Mouse (Mus musculus): ENCODE data around the gene Eml6.
A peak's percentile ranks its signal among the peaks of the same experiment; 100 is the strongest.
"Not testable (repeated sequence)": the region's sequence is repeated elsewhere in the genome, so short reads cannot be mapped to it uniquely, and the experiment has no call there.

Gene Eml6

GRCm38 (mm10) chr11:30025835-30026472 lies at the start of gene Eml6:
Gene Eml6 (minus strand): TSS chr11:30026033.
- peak; percentile 98 for DNase-seq

GRCm38 (mm10) chr11:30057299-30057698 lies 31.5 kb upstream of the Eml6 start:
- no peak for DNase-seq

- no peak for DNase-seq
These were observed 689 bp downstream of the Eml6 start for GRCm38 (mm10) chr11:30025144-30025543.

DNA sequence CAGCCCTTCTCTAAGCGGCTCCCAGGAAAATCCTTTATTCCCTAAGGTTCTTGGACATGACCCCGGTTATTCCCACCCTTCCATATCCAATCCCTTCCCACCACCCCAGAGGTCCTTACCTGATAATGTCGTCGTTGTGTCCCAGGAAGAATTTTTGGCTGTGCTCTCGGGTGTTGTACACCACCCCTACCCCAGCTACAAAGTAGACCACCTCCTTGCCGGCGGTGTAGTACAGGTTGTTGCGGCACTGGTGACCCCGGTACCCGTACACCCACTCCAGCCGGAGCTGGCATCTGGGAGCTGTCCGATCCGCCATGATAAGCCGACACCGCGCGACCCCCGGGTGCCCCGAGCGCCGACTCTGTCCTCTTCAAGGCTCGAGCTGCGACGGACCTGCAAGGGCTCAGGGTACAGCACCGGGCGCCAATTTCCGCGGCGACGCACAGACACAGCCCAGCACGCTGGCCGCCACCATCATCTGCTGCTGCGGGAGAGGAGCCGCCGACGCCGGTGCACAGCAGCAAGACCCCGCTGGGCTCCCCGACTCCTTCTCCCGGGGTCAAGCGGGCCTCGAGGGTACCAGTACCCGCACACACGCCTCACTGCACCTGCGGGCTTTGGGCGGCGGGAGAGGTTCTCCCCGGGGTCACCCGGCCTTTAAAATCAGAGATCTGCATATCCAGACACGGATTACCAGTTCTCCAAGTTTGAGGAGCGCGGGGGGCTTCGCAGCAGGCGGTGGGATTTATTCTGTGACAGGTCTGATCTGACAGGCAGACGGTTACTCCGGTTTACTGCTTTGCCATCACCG lies 1.4 kb downstream of the Eml6 start:
- DNase-seq = peak; percentile 68

- DNase-seq = no peak
These were observed 39.6 kb downstream of the Eml6 start for GRCm38 (mm10) chr11:29986257-29986656.

DNA sequence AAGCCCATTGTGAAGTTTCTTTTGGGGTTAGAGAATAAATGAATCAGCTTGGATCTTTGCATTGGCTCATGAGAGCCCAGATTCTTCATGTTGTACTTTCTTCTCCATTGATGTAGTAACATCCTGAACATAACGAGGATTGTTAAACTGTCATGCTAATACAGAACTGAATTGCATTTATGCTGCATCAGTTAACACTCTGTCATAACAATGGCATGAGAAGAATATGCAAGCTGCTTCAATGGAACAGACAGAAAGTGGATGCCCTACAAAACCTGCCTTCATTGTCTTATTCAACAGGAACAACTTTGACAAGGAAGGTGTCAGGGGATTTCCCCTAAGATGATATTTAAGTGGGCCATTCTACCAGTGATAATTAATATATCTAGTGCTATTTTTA lies 57.0 kb downstream of the Eml6 start:
- no peak for DNase-seq

DNA sequence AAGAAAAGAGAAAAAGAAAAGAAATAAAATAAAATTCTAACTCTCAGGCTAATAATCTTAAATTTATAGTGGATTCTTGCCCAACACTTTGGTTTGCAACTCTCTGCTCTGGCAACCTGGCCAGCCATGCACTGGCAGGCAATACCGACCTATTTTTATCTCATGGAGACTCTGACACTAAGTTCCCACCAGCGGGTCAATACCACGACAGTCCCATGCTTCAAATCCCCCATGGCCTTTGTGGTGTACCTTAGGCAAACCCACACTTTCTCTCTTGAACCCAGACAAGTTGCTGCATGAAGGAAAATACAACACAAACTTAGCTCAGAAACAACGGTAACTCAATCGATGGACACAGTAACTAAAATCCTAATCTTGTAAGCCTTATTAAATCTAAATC lies 66.5 kb downstream of the Eml6 start:
- DNase-seq = no peak

DNA sequence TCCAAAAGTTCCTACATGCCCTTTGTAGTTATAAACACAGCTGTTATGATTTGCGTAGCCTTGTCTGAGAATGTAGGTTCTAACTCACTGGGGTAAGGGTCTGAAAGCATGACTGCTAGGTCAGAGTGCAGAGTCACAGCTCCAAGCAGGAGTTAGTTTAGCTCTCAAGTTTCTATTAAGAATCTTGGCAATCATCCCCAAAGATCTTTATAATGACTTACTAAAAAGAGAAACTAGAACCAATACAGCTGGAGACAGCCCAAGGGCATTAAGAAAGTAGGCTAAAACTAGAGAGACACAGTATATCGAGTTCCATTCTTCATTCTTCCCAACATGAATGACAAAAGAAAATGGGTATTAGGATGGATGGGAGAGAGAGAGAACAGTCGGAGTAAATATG lies 81.2 kb downstream of the Eml6 start:
- no peak for DNase-seq

- peak; percentile 9 for DNase-seq
These were observed 101.5 kb downstream of the Eml6 start for GRCm38 (mm10) chr11:29924332-29924731.

DNA sequence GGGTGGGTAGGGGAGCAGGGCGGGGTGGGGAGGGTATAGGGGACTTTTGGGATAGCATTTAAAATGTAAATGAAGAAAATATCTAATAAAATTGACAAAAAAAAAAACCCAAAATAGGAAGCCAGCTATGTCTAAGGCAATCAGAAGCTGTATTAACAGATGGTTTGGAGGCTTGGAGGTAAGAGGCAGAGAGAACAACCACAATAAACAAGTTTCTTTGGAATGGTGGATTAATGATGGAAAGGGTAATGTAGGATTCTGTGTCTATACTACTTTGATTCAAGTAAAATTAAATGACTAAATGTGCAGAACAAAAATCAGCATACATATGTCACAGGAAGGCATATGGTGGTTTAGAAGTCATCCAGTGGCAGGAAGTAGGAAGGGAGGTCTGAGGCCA lies 102.0 kb downstream of the Eml6 start:
- no peak for DNase-seq

DNA sequence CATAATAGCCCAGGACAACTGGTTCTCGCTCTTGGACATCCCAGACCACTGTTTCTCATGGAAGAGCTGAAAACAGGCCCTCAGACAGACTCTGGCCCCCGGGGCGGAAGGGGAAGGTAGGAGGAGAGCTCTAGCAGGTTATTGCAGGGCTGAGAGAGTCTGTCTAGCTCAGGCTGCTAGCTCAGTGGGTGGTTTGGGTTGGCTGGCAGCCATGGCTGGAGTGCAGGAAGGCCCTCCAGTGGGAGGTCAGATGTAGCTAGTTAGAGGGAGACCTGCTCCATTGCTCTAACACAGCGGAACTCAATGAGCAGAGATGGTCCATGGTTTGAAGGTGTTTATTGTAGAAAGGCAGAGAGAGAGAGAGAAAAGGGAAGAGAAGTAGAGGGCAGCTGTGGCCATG lies 112.7 kb downstream of the Eml6 start:
- DNase-seq = no peak

DNA sequence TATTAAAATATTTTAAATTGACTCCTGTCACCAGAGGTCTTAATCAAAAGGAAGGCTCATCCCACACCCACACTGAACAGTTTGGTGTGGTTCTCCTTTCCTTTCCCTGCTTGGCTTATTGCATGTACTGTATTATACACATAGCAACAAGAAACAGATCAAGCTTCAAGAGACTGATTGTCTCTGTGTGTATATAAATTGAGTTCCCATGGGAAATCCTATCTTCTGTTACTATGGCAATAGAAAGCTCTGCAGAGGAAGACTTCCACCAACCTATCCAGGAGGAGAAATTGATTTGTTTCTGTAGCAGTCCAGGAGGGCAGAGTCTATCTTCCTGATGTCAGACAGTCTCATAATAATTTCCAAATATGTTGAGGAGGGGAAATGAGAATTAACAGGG lies 116.5 kb downstream of the Eml6 start:
- DNase-seq = no peak

- peak; percentile 32 for DNase-seq
These were observed 140.7 kb downstream of the Eml6 start for GRCm38 (mm10) chr11:29885160-29885559.

DNA sequence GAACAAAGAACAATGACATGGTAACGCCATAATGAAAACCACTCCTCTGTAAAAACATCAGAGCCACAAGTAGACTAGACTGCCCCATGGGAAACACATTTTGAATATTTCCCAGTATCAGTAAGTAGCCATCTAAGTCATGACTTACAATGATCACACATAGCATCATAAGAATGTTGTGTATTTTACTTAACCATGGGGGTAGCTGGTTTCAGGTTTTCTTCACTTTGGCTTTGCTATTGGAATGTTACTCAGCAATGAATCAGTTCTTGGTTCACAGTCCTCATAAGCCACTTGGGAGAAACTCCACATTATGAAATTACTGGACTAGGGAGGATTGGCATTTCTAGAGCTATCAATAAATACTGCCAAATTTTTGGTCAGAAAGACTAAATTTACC lies 141.5 kb downstream of the Eml6 start:
- DNase-seq = no peak

DNA sequence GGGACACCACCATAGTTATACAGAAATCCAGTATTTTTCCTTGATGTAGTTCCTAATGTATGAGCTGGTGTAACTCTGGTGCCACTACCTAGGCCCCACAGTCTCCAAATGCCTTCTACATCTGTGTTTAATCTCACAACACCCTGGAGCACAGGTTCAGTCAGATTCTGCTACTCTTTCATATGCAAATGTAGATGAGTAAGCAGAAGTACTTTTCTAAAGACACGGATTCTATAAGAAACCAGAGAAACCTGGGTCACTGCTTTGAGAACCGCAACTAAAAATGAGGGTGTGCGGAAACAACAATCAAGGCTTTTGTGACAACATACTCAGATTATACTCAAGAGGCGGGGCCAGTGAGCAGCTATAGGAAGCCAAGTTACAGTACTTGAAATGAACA lies 142.8 kb downstream of the Eml6 start:
- no peak for DNase-seq

GRCm38 (mm10) chr11:29879641-29880040 lies 146.2 kb downstream of the Eml6 start:
- DNase-seq = no peak

- DNase-seq = no peak
These were observed 147.9 kb downstream of the Eml6 start for GRCm38 (mm10) chr11:29877981-29878380.

DNA sequence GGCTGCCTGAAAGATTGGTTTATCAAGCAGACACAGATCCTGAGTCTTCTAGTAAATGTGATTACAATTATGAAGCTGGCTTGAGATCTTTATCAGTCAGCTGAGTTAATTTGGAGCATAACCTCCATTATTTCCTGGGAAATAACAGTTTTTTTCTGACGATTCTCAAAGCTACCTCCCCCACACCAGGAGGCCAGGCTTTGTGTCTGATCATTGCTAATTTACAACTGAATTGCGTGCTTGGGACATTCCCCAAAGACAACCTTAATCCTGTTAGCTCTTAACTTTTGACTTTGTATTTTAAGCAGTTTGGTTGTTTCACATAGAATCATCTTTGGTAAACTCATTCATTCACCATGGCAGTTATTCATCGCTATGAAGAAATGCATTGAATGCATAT lies 148.6 kb downstream of the Eml6 start:
- DNase-seq = no peak

GRCm38 (mm10) chr11:29874781-29875180 lies 151.1 kb downstream of the Eml6 start:
- not testable (repeated sequence) for DNase-seq

DNA sequence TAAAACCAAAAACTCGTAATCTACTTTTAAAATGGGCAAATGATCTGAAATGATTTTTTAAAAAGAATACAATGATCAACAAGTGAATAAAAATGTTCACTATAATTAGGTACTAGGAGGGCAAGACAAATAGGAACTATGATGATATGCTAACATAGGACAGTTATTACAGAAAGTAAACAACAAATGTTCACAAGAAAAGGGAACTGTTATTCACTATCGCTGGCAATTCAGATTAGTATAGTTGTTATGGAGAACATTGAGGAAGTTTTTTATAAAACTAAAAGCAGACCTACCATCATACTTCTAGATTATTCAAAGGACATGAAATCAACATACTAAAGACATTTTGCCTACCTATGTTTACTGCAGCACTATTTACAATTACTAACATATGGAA lies 155.7 kb downstream of the Eml6 start:
- no peak for DNase-seq

GRCm38 (mm10) chr11:29864269-29864668 lies 161.6 kb downstream of the Eml6 start:
- no peak for DNase-seq

GRCm38 (mm10) chr11:29861750-29862397 lies 164.0 kb downstream of the Eml6 start:
- peak; percentile 29 for DNase-seq

GRCm38 (mm10) chr11:29861040-29861439 lies 164.8 kb downstream of the Eml6 start:
- DNase-seq = no peak

DNA sequence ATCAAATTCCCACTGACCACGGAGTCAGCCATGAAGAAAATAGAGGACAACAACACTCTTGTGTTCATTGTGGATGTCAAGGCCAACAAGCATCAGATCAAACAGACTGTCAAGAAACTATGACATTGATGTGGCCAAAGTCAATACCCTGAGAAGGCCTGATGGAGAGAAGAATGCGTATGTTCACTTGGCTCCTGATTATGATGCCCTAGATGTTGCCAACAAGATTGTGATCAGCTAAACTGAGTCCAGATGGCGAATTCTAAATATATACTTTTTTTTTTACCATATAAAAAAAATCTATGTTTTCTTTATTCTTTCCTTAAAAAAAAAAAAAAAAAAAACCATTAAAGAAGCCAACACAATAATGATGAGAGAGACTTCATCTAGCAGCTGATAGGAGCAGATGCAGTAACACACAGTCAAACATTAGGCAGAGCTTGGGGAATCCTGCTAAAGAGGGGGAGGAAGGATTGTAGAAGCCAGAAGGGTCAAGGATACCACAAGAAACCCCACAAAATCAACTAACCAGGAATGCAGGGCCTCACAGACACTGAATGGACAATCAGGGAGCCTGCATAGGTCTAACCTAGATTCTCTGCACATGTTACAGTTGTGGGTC lies 185.1 kb downstream of the Eml6 start:
- no peak for DNase-seq
